Mouse (Mus musculus) Patski (cell line): ENCODE measurements around the gene Krt5. TPM values are rescaled to one million over a fixed set of nuclear protein-coding genes. Genes with fewer than 3 reads are reported as not detected.
"Not testable (repeated sequence)": the region's sequence is repeated elsewhere in the genome, so short reads cannot be mapped to it uniquely, and the experiment has no call there.

Experiments used
- ATAC-seq: fragments of 100-300 bp; one replicate; pipeline ENCODE4 v1.8.0; 2021
- CTCF ChIA-PET: fragments of 350-600 bp; sonication (Branson Sonifier 250); formaldehyde crosslinking; loops from one replicate; lab custom pipeline; 2022; ENCODE audit warnings: inconsistent platforms; lab: Charles Lee
- POLR2A ChIA-PET: fragments of 350-600 bp; sonication (Branson Sonifier 250); formaldehyde crosslinking; loops from one replicate; lab custom pipeline; 2022; ENCODE audit warnings: antibody characterized with exemption, inconsistent platforms; lab: Charles Lee
- DNase-seq: peaks from one replicate; pipeline ENCODE4 v3.0.0-alpha.2; 2011; ENCODE audit warnings: low read depth, low spot score
- H3K27me3 ChIP-seq: fragments of 371-371 bp; one replicate; pipeline ENCODE4 v1.5.1; 2021
- CTCF ChIP-seq: fragments of 100-300 bp; IDR thresholded peaks from one replicate; pipeline ENCODE4 v1.5.1; 2021
- in situ Hi-C: fragments of 300-500 bp; cut with MboI; formaldehyde crosslinking; loops from 3 replicates; pipeline ENCODE4 v1.11.1; 2018; ENCODE audit warnings: low pct_unique_long_range_greater_than_20kb, mixed read lengths
- polyA plus RNA-seq: library from polyadenylated mRNA; unstranded; gene quantifications from one replicate; pipeline ENCODE4 v1.2.3, GENCODE M21; 2021

The Krt5 gene
- polyA plus RNA-seq, 1 experiment from 2014 or later: 0.03 TPM

DNA sequence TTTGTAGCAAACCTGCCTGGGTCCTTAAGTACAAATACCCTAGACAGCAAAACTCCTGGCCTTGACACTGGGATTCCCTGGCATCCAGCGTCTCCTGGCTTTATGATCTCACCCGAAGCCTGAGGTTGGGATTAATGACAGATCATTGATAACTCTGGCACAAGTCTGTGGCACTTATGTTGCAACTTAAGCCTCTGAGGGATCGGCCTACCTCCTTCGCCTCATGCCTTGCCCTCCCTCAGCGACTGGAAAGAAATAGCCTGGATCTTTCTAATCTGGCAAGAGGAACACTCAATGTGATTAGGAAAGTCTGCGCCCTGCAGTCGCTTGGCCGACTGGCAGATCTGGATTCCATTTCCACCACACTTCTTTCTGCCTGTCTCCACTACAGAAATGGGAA is 12.8 kb downstream of the Krt5 start:
- CTCF ChIA-PET: no interaction called here
- ATAC-seq (no peak), DNase-seq (no peak)
- peaks cover 8% of the 10 kb centered on the region for H3K27me3 ChIP-seq
- POLR2A ChIA-PET: no interaction called here
- in situ Hi-C loops: no loop called here
- TF ChIP-seq CTCF: no peak

- POLR2A ChIA-PET: no interaction called here
Observed at GRCm38 (mm10) chr15:101699192-101699591, 13.5 kb downstream of the Krt5 start.

GRCm38 (mm10) chr15:101697326-101698188 is 15.1 kb downstream of the Krt5 start:
- H3K27me3 ChIP-seq: peaks cover 10% of the 10 kb centered on the region
- ChIA-PET POLR2A (no interaction called here), CTCF (interaction anchor here (1.5 kb wide), 1 partner anchor 39 kb away, joined by 3 read pairs; no protein-coding TSS in a partner anchor)
- TF ChIP-seq CTCF: no peak
- in situ Hi-C loops: no loop called here
- DNase-seq: no peak
- ATAC-seq: no peak

More at GRCm38 (mm10) chr15:101699192-101699591, 13.5 kb downstream of the Krt5 start:
- in situ Hi-C loops: no loop called here
- CTCF ChIA-PET: no interaction called here
- H3K27me3 ChIP-seq: peaks cover 8% of the 10 kb centered on the region
- no peak for ATAC-seq
- no peak for TF ChIP-seq CTCF
- DNase-seq: no peak

- in situ Hi-C loops: no loop called here
- peaks cover 23% of the 10 kb centered on the region for H3K27me3 ChIP-seq
- TF ChIP-seq CTCF: no peak
- no peak for ATAC-seq
- DNase-seq: no peak
- ChIA-PET CTCF (no interaction called here), POLR2A (no interaction called here)
Observed at GRCm38 (mm10) chr15:101694207-101694606, 18.5 kb downstream of the Krt5 start, which contains the start of gene Krt6a. Gene Krt6a (minus strand): TSS chr15:101694307.

DNA sequence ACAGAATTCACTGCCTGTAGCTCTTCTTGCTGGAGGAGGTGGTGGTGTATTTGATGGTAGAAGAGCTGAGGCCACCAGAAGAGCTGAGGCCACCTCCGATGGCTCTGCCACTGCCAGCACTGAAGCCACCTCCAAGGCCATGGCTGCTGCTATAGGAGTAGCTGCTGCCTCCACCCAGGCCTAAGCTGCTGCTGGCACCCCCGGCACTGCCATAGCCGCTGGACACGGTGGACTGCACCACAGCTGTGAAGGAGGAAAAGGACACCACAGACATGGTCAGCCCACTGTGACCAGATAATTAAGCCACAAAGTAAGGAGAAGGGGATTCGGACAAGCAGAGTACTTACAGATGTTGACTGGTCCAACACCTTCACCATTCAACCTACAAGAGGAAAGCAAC is 22.2 kb downstream of the Krt5 start:
- peaks cover 32% of the 10 kb centered on the region for H3K27me3 ChIP-seq
- DNase-seq, ATAC-seq, CTCF ChIA-PET, in situ Hi-C loops, POLR2A ChIA-PET: not testable (repeated sequence)

DNA sequence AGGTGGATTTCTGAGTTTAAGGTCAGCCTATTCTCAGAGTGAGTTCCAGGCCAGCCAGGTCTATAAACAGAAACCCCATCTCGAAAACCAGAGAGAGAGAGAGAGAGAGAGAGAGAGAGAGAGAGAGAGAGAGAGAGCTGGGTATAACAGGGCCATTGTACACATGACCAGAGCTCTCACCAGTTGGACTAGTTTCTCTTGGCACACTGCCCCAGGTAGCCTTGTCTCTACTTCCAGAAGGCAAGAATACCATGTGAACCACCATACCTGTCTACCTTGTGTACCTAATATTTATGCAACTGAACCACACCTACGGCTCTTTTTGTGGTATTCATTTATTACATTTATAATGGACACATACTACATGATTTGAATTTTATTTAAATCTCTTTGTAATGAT is 24.5 kb downstream of the Krt5 start:
- DNase-seq: no peak
- POLR2A ChIA-PET: no interaction called here
- no peak for TF ChIP-seq CTCF
- H3K27me3 ChIP-seq: peaks cover 51% of the 10 kb centered on the region
- ATAC-seq: no peak
- CTCF ChIA-PET: no interaction called here
- in situ Hi-C loops: no loop called here

GRCm38 (mm10) chr15:101680187-101680586 is 32.5 kb downstream of the Krt5 start, which contains the start of gene Krt6b:
Gene Krt6b (minus strand): TSS chr15:101680287.
- ChIA-PET CTCF (no interaction called here), POLR2A (no interaction called here)
- in situ Hi-C loops: no loop called here
- DNase-seq (no peak), ATAC-seq (no peak)
- H3K27me3 ChIP-seq: peaks cover 36% of the 10 kb centered on the region
- TF ChIP-seq CTCF: no peak

DNA sequence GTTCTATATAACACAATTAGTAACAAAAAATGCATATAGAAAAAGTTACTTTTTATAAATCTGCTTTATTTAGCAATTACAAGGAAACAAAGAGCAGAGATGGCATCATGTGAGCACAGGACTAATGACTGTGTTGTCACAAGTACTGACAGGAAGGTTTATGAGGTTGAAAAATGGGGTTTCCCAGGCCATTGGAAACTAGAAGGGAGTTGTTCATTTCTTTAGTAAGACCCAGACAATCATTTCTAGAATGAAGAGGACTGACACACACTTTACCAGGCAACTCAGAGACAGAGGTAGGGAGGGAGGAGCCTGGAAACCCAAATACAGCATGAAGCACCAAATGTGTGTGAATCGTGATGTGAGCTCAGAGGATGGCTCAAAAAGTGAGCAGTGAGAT is 36.7 kb downstream of the Krt5 start:
- DNase-seq (no peak), ATAC-seq (no peak)
- in situ Hi-C loops: loop anchor here (5.0 kb wide), 1 partner anchor 39 kb away; no protein-coding TSS in a partner anchor
- ChIA-PET POLR2A (no interaction called here), CTCF (no interaction called here)
- no peak for TF ChIP-seq CTCF
- H3K27me3 ChIP-seq: peaks cover 21% of the 10 kb centered on the region

Other genes starting within 250 kb of the Krt5 start
- not detected for gene Krt81, start 249.1 kb downstream of the Krt5 start, polyA plus RNA-seq
- not detected for gene Krt86, start 239.4 kb downstream of the Krt5 start, polyA plus RNA-seq
- gene Krt83, start 221.4 kb downstream of the Krt5 start, polyA plus RNA-seq: not detected
- not detected for gene Gm49425, start 195.6 kb downstream of the Krt5 start, polyA plus RNA-seq
- gene Krt84, start 180.1 kb downstream of the Krt5 start, polyA plus RNA-seq: not detected
- not detected for gene Krt82, start 162.2 kb downstream of the Krt5 start, polyA plus RNA-seq
- 0.27 TPM for gene Krt90, start 149.9 kb downstream of the Krt5 start, polyA plus RNA-seq
- not detected for gene Krt75, start 139.0 kb downstream of the Krt5 start, polyA plus RNA-seq
- gene Gm5414, start 84.7 kb downstream of the Krt5 start, polyA plus RNA-seq: not detected
- gene Gm5478, start 65.5 kb downstream of the Krt5 start, polyA plus RNA-seq: not detected
- not detected for gene Krt6b, start 32.6 kb downstream of the Krt5 start, polyA plus RNA-seq
- not detected for gene Krt6a, start 18.6 kb downstream of the Krt5 start, polyA plus RNA-seq
- not detected for gene Krt71, start 30.2 kb upstream of the Krt5 start, polyA plus RNA-seq
- not detected for gene Krt72, start 73.6 kb upstream of the Krt5 start, polyA plus RNA-seq
- not detected for gene Krt73, start 89.4 kb upstream of the Krt5 start, polyA plus RNA-seq
- not detected for gene Krt2, start 105.3 kb upstream of the Krt5 start, polyA plus RNA-seq
- not detected for gene Krt1, start 137.9 kb upstream of the Krt5 start, polyA plus RNA-seq
- gene Krt77, start 156.8 kb upstream of the Krt5 start, polyA plus RNA-seq: not detected
- gene Krt76, start 180.0 kb upstream of the Krt5 start, polyA plus RNA-seq: not detected
- 0.19 TPM for gene Krt4, start 211.8 kb upstream of the Krt5 start, polyA plus RNA-seq
- gene Krt79, start 227.4 kb upstream of the Krt5 start, polyA plus RNA-seq: 1.3 TPM
- gene Krt78, start 241.4 kb upstream of the Krt5 start, polyA plus RNA-seq: 0.05 TPM